Mouse (Mus musculus): Measurements from ENCODE around the gene Lmx1a.

GRCm38 (mm10) chr1:167692683-167693045, 3.6 kb downstream of the Lmx1a start:
- no peak for TF ChIP-seq EP300 (IDR thresholded peaks at IDR 0.05; ENCODE audit: insufficient read depth, low read depth, low read length)
- TF ChIP-seq CTCF (IDR thresholded peaks at IDR 0.05; ENCODE audit: low read depth, low read length): no peak

All from ES-Bruce4 (cell line).